Mouse (Mus musculus): Measurements from ENCODE around the gene Pfdn2.
"Not testable (repeated sequence)": the region's sequence is repeated elsewhere in the genome, so short reads cannot be mapped to it uniquely, and the experiment has no call there.

The Pfdn2 gene

GRCm38 (mm10) chr1:171345225-171346094 is at the start of gene Pfdn2, which contains the start of gene Nit1:
Gene Pfdn2, plus strand, starts transcription at chr1:171345670.
Gene Nit1, minus strand, starts transcription at chr1:171345646.
- DNase-seq = peak; percentile 84

GRCm38 (mm10) chr1:171298226-171298625 is 47.2 kb upstream of the Pfdn2 start:
- DNase-seq = no peak

GRCm38 (mm10) chr1:171306157-171306556 is 39.3 kb upstream of the Pfdn2 start:
- DNase-seq = not testable (repeated sequence)

- no peak for DNase-seq
Observed at GRCm38 (mm10) chr1:171309321-171309720, 36.1 kb upstream of the Pfdn2 start.

- DNase-seq = no peak
Observed at GRCm38 (mm10) chr1:171319748-171320147, 25.7 kb upstream of the Pfdn2 start.

- peak; percentile 70 for DNase-seq
Observed at GRCm38 (mm10) chr1:171320151-171320550, 25.3 kb upstream of the Pfdn2 start.

GRCm38 (mm10) chr1:171321415-171321814 is 24.1 kb upstream of the Pfdn2 start:
- DNase-seq = no peak

- no peak for DNase-seq
Observed at GRCm38 (mm10) chr1:171322012-171322411, 23.5 kb upstream of the Pfdn2 start.

- no peak for DNase-seq
Observed at GRCm38 (mm10) chr1:171325571-171325970, 19.9 kb upstream of the Pfdn2 start.

GRCm38 (mm10) chr1:171326588-171326987 is 18.9 kb upstream of the Pfdn2 start:
- not testable (repeated sequence) for DNase-seq

- peak; percentile 27 for DNase-seq
Observed at GRCm38 (mm10) chr1:171328244-171328643, 17.2 kb upstream of the Pfdn2 start.

GRCm38 (mm10) chr1:171328839-171329432 is 16.5 kb upstream of the Pfdn2 start, which contains the start of gene Dedd:
Gene Dedd, plus strand, starts transcription at chr1:171329145.
- DNase-seq = peak; percentile 92

- peak; percentile 63 for DNase-seq
Observed at GRCm38 (mm10) chr1:171329433-171330215, 15.8 kb upstream of the Pfdn2 start.

GRCm38 (mm10) chr1:171330216-171330560 is 15.3 kb upstream of the Pfdn2 start:
- peak; percentile 37 for DNase-seq

- no peak for DNase-seq
Observed at GRCm38 (mm10) chr1:171342262-171343207, 2.9 kb upstream of the Pfdn2 start.

- no peak for DNase-seq
Observed at GRCm38 (mm10) chr1:171343922-171344677, 1.4 kb upstream of the Pfdn2 start.

- DNase-seq = no peak
Observed at GRCm38 (mm10) chr1:171344715-171345114, 755 bp upstream of the Pfdn2 start.

- DNase-seq = no peak
Observed at GRCm38 (mm10) chr1:171346095-171346450, 603 bp downstream of the Pfdn2 start.

- no peak for DNase-seq
Observed at GRCm38 (mm10) chr1:171348665-171349064, 3.2 kb downstream of the Pfdn2 start.

- DNase-seq = no peak
Observed at GRCm38 (mm10) chr1:171349210-171349609, 3.7 kb downstream of the Pfdn2 start.

- DNase-seq = no peak
Observed at GRCm38 (mm10) chr1:171355812-171356340, 10.4 kb downstream of the Pfdn2 start.
